Mouse (Mus musculus) heart, embryonic 16.5 days (tissue): Measurements from ENCODE around the gene Prkn. TPM values are rescaled to one million over a fixed set of nuclear protein-coding genes. Genes with fewer than 3 reads are reported as not detected.

ENCODE experiments used
- ATAC-seq: fragments of 200-750 bp; cut with Nextera tagmentation; replicated peaks from 2 replicates; pipeline ENCODE4 v1.8.0; 2017; ENCODE audit warnings: moderate number of reproducible peaks; ENCODE audit not compliant: insufficient read depth, low FRiP score; ENCODE audit errors: extremely low read depth
- H3K27ac ChIP-seq: fragments of 300-500 bp; sonication (generic); 2 replicates; pipeline ENCODE4 v1.5.1; 2014; ENCODE audit warnings: mild to moderate bottlenecking, low read length, control low read depth, moderate library complexity
- H3K27me3 ChIP-seq: fragments of 300-500 bp; sonication (generic); 2 replicates; pipeline ENCODE4 v1.6.1; 2014; ENCODE audit warnings: low read length, mixed read lengths; ENCODE audit not compliant: control insufficient read depth, insufficient read depth
- H3K36me3 ChIP-seq: fragments of 300-500 bp; sonication (generic); 2 replicates; pipeline ENCODE4 v1.6.1; 2014; ENCODE audit not compliant: control insufficient read depth, insufficient read depth
- H3K4me1 ChIP-seq: fragments of 300-500 bp; sonication (generic); 2 replicates; pipeline ENCODE4 v1.6.1; 2014; ENCODE audit warnings: low read length, mixed read lengths; ENCODE audit not compliant: control insufficient read depth, insufficient read depth
- H3K4me2 ChIP-seq: fragments of 300-500 bp; sonication (generic); 2 replicates; pipeline ENCODE4 v1.6.1; 2014; ENCODE audit warnings: low read depth, mild to moderate bottlenecking, control low read depth, low read length
- H3K4me3 ChIP-seq: fragments of 300-500 bp; sonication (generic); 2 replicates; pipeline ENCODE4 v1.5.1; 2014; ENCODE audit warnings: mild to moderate bottlenecking, control low read depth, low read length
- H3K9ac ChIP-seq: fragments of 300-500 bp; sonication (generic); 2 replicates; pipeline ENCODE4 v1.6.1; 2014; ENCODE audit warnings: low read length, control low read depth
- H3K9me3 ChIP-seq: fragments of 300-500 bp; sonication (generic); replicated peaks from 2 replicates; pipeline ENCODE4 v1.6.1; 2016; ENCODE audit warnings: low read length; ENCODE audit not compliant: control insufficient read depth
- WGBS: fragments of 180-500 bp; shearing (Covaris S2); extraction: QIAGEN DNeasy Blood & Tissue Kit; methylation state at CpG from one replicate; pipeline ENCODE4 v1.1.7; 2014; 5-methylcytosine and 5-hydroxymethylcytosine counted together
- polyA plus RNA-seq: library from polyadenylated mRNA; unstranded; fragments of >200 nt; fragmentation: Nextera tagmentation; extraction: Ambion mirVana; gene quantifications from 2 replicates; pipeline ENCODE4 v1.2.1, GENCODE M21; 2015

Prkn gene
- polyA plus RNA-seq, 1 experiment from 2014 or later = 2.4 TPM

DNA sequence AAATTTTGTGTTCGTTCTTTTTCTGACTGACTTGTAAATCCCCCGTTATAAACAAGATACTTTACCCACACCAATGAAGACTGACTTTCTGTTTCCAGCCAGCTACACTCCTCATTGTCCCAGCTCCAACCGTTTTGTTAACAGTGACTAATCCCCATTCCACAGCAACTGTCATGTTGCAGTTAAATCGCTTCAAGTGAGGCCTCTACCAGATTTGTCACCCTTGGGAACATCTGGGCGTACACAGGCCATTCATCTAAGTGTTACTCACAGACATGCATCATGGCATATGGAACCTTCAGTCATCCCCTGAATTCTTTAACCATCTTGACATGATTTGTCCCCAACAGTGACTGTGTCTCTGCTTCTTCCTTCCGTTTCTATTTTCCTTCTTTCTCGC is 669.9 kb downstream of the Prkn start:
- Histone ChIP-seq H3K27ac (no peak overlapping the region), H3K4me3 (no peak overlapping the region), H3K9ac (no peak overlapping the region), H3K4me2 (no peak overlapping the region), H3K4me1 (peaks cover 3% of the 10 kb centered on the region; the same call in 1 of the 2 replicates), H3K27me3 (no peaks in the 10 kb centered on the region), H3K36me3 (no peaks in the 10 kb centered on the region), H3K9me3 (no peaks in the 10 kb centered on the region)
- no peak for ATAC-seq
- 80% methylated on average over 7 of the region's 7 CpGs for WGBS

DNA sequence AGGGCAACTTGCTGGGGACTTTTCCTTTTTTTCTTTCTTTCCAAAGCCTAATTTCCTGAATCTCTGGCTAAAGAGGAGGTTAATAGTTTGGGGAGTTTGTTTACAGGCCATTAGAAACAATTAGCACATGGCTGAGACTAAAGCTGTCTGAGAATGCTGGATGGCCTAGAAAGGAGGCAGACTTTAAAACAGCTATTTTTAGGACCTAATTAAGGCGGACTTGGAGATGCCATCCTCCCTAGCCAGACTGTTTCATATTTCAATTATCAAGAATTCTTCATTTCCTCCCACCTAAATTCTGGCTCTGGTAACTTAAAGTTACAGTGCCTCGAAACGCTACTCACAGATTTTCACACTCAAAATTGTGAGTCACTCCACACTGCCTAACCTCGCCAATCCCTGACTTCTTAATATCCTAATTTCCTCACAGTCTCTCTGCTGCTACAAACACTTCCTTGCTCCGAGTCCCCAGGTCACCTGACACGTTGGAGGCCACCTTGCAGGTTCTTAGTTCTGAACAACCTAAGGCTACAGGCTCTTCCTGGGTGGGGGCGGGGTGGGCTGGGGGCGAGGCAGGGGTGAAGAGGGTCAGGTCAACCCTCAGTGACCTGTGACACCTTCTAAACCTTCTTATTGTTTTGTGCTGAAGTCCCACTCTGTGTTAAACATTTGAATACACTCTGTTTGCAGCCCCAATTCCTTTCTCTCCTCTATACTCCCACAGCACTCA is 674.0 kb downstream of the Prkn start:
- ATAC-seq = no peak
- Histone ChIP-seq H3K36me3 (no peaks in the 10 kb centered on the region), H3K4me1 (peaks cover 3% of the 10 kb centered on the region; the same call in 1 of the 2 replicates), H3K9ac (no peak overlapping the region), H3K4me2 (no peak overlapping the region), H3K27ac (no peak overlapping the region), H3K27me3 (no peaks in the 10 kb centered on the region), H3K4me3 (no peak overlapping the region), H3K9me3 (no peaks in the 10 kb centered on the region)
- WGBS = 39% methylated on average over 8 of the region's 8 CpGs

DNA sequence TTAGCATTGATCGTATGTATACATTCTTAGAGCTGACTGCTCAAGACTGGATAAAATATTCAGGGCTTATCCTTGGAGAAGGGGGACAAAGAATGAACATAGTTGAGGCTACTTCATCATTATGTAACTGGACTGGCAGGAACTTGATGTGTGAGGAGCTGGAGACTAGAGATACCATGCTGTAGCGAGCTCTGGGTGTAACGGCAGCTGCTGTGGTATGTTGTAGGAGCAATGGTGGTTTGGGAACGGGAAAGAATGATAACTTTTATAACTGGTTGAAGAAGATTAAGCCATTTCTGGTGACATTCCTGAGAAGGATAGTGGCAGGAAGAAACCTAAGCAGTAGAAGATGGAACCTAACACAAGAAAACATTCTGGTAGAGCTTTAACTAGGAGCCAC is 675.4 kb downstream of the Prkn start:
- Histone ChIP-seq H3K4me3 (no peak overlapping the region), H3K9me3 (no peaks in the 10 kb centered on the region), H3K4me1 (peaks cover 3% of the 10 kb centered on the region; the same call in 1 of the 2 replicates), H3K4me2 (no peak overlapping the region), H3K36me3 (no peaks in the 10 kb centered on the region), H3K9ac (no peak overlapping the region), H3K27me3 (no peaks in the 10 kb centered on the region), H3K27ac (no peak overlapping the region)
- ATAC-seq = no peak
- 80% methylated on average over 4 of the region's 4 CpGs for WGBS

DNA sequence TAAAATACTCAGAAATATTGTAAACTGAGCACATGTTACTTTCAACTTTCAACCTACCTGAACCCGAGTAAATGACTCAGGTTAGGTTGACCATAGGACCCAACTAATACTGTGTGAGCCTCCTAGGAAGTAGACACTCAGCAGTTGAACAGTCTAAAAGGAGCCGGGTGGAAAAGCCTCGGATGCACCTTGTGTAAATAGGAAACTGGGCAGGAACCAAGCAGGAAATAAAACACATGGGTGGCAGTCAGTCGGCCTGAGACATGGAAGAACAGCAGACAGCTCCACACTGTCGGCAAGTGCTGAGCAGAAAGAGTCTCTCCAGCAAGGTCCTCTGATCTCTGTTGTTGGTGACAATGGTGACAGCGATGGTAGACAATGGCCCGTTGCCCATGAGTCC is 676.0 kb downstream of the Prkn start:
- ATAC-seq = no peak
- Histone ChIP-seq H3K27me3 (no peaks in the 10 kb centered on the region), H3K27ac (no peak overlapping the region), H3K36me3 (no peaks in the 10 kb centered on the region), H3K4me1 (peaks cover 3% of the 10 kb centered on the region; the same call in 1 of the 2 replicates), H3K4me2 (no peak overlapping the region), H3K4me3 (no peak overlapping the region), H3K9me3 (no peaks in the 10 kb centered on the region), H3K9ac (no peak overlapping the region)
- 73% methylated on average over 7 of the region's 7 CpGs for WGBS

DNA sequence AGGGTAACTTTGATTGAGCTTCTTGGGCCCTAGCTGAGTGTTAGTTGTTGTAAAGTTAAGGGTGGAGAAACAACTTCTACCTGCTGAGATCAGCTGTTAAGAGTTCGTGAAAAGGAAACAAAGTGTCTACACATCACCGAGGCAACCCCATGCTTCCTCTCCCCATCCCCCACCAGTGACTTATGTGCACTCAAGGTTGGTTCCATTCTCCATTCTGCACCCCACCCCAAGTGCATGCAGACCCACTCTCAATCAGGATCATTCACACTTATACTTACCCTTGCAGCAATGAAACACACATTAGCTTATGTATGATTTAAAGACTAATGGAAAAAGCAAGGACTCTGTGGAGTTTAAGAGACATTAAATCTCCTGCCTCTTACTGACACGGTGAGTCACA is 691.9 kb downstream of the Prkn start:
- Histone ChIP-seq H3K4me1 (no peaks in the 10 kb centered on the region), H3K27ac (no peak overlapping the region), H3K4me2 (no peak overlapping the region), H3K9me3 (no peaks in the 10 kb centered on the region), H3K4me3 (no peak overlapping the region), H3K9ac (no peak overlapping the region), H3K36me3 (no peaks in the 10 kb centered on the region), H3K27me3 (no peaks in the 10 kb centered on the region)
- 50% methylated on average over 3 of the region's 3 CpGs for WGBS
- ATAC-seq = no peak

DNA sequence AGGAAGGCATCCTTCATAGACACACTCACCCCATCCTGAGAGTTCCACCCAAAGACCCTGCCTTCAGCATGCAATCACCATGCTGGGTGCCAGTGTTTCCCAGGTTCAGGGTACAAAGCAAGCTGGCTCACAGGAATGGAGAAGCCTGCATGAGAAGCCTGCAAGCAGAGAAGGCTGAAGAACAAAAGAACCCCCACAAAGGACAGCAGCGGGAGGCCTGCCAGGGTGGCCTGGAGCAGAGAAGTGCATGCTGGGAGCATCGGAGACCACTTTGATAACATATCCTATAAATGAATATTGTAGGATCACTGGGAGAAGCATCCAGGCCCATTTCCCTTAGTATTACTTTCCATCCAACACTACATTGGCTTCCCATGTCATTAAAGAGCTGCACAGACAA is 692.6 kb downstream of the Prkn start:
- H3K36me3 ChIP-seq = no peaks in the 10 kb centered on the region
- H3K27me3 ChIP-seq = no peaks in the 10 kb centered on the region
- no peak overlapping the region for H3K9ac ChIP-seq
- 30% methylated on average over 2 of the region's 2 CpGs for WGBS
- no peak for ATAC-seq
- no peak overlapping the region for H3K27ac ChIP-seq
- H3K4me3 ChIP-seq = no peak overlapping the region
- H3K9me3 ChIP-seq = no peaks in the 10 kb centered on the region
- H3K4me1 ChIP-seq = no peaks in the 10 kb centered on the region
- no peak overlapping the region for H3K4me2 ChIP-seq

DNA sequence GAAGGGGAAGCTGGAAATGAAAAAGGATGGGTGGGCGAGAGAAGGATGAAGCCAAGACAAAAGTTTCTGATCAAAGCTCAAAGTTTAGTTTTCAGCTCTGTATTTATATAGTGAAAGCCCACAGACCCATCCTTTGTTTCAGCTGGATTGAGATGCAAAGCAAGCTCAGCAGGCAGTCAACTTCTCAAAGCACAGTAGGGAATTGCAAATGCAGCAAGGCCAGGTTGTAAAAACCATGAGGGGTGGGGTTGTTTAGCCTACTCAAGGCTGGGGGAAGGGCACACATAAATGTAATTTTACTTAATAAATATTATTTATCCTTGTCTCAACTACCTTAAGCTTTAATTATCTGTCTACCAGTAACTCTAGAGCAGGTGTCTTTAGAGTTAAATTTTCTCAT is 693.7 kb downstream of the Prkn start:
- H3K9ac ChIP-seq = no peak overlapping the region
- WGBS = 75% methylated on average over 1 of the region's 1 CpGs
- H3K4me3 ChIP-seq = no peak overlapping the region
- no peak overlapping the region for H3K27ac ChIP-seq
- no peaks in the 10 kb centered on the region for H3K27me3 ChIP-seq
- no peaks in the 10 kb centered on the region for H3K4me1 ChIP-seq
- H3K4me2 ChIP-seq = no peak overlapping the region
- H3K9me3 ChIP-seq = no peaks in the 10 kb centered on the region
- no peaks in the 10 kb centered on the region for H3K36me3 ChIP-seq
- no peak for ATAC-seq

DNA sequence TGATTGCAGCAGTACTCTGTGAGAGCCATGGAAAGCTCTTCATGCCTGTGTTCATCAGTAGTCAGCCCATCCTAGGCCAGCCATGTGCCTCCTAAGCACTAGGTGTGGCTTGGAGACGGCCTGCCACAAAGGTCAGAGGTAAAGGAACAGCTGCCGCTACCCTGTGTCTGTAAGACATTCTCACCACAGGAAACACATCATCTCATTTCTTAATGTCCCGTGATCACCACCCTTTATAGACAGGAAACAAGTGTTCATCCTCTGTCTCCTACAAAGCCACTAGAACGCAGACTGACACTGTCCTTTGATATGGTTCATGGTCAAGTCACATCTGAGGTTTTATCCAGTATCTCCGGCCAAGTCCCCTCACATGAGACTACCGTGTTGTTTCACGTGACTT is 698.6 kb downstream of the Prkn start:
- 79% methylated on average over 7 of the region's 7 CpGs for WGBS
- no peaks in the 10 kb centered on the region for H3K36me3 ChIP-seq

DNA sequence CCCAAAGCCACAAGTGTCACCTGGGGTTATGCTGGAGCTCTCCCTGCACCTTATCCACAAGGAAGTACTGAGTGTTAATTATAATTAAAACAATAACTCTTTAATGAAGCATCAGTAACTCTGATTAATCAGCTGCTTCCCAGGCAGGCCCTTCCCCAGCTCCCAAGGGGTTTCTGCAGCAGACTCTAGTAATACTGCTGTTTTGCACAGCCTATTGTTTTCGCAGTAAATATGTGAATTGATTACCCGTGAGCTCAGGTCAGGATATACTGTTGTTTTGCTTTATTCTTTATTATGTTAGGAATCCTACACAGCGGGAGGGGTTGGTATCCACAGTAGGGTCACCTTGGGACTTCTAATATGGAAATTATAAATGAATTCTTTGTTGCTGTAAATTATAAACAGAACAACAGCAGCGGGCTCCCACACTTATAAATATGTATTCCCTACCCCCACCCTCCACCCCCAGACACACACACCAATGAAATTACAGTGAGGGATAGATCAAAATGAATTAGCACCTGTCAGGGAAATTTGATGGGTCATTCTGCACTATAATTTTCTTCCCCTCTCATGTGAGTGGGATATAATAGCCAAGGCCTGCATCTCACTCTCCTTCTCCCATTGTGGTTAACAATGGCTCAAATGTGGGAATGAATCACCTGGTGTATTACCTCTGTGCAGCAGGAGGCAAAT is 701.9 kb downstream of the Prkn start:
- H3K36me3 ChIP-seq = no peaks in the 10 kb centered on the region
- ATAC-seq = no peak
- no peak overlapping the region for H3K9ac ChIP-seq
- 75% methylated on average over 4 of the region's 4 CpGs for WGBS
- H3K4me1 ChIP-seq = no peaks in the 10 kb centered on the region
- H3K9me3 ChIP-seq = no peaks in the 10 kb centered on the region
- H3K27ac ChIP-seq = no peak overlapping the region
- no peaks in the 10 kb centered on the region for H3K27me3 ChIP-seq
- H3K4me2 ChIP-seq = no peak overlapping the region
- H3K4me3 ChIP-seq = no peak overlapping the region

More for the DNA sequence above, 698.6 kb downstream of the Prkn start:
- no peaks in the 10 kb centered on the region for H3K4me1 ChIP-seq
- H3K27me3 ChIP-seq = no peaks in the 10 kb centered on the region
- no peaks in the 10 kb centered on the region for H3K9me3 ChIP-seq
- ATAC-seq = no peak
- H3K4me3 ChIP-seq = no peak overlapping the region
- no peak overlapping the region for H3K9ac ChIP-seq
- no peak overlapping the region for H3K27ac ChIP-seq
- H3K4me2 ChIP-seq = no peak overlapping the region
